Mouse (Mus musculus) B cell, adult 2 months (primary cell): ENCODE measurements around the gene Hoxa11.

Experiments
- DNase-seq, 2 experiments: peaks; one replicate each; pipeline ENCODE4 v3.0.0; 2022

The Hoxa11 gene

GRCm38 (mm10) chr6:52220003-52220864, 25.4 kb downstream of the Hoxa11 start:
- DNase-seq = peak; percentile 26 to 48

GRCm38 (mm10) chr6:52219234-52219942, 26.2 kb downstream of the Hoxa11 start:
- DNase-seq = peak; percentile 5 to 12

- peak in 1 of 2 experiments; percentile 4 for DNase-seq
These were observed 26.9 kb downstream of the Hoxa11 start for GRCm38 (mm10) chr6:52218643-52219215.

GRCm38 (mm10) chr6:52217895-52218642, 27.5 kb downstream of the Hoxa11 start:
- DNase-seq = peak; percentile 24 to 48

GRCm38 (mm10) chr6:52217459-52217768, 28.2 kb downstream of the Hoxa11 start:
- peak; percentile 66 to 73 for DNase-seq

- peak; percentile 48 for DNase-seq
These were observed 28.7 kb downstream of the Hoxa11 start for GRCm38 (mm10) chr6:52216691-52217458.

- DNase-seq = peak in 1 of 2 experiments; percentile 27
These were observed 29.7 kb downstream of the Hoxa11 start for GRCm38 (mm10) chr6:52215771-52216535.

- DNase-seq = peak in 1 of 2 experiments; percentile 24
These were observed 30.5 kb downstream of the Hoxa11 start for GRCm38 (mm10) chr6:52215070-52215469.

GRCm38 (mm10) chr6:52214271-52214670, 31.3 kb downstream of the Hoxa11 start:
- no peak for DNase-seq

GRCm38 (mm10) chr6:52213119-52213986, 32.3 kb downstream of the Hoxa11 start, which contains the start of the genes Hoxa3 and Gm28308:
Gene Hoxa3 (minus strand): TSS chr6:52213336.
Gene Gm28308 (minus strand): TSS chr6:52213339.
- DNase-seq = peak in 1 of 2 experiments; percentile 46

GRCm38 (mm10) chr6:52212556-52213118, 33.0 kb downstream of the Hoxa11 start:
- DNase-seq = no peak

GRCm38 (mm10) chr6:52211961-52212360, 33.6 kb downstream of the Hoxa11 start:
- DNase-seq = no peak

- peak; percentile 82 to 84 for DNase-seq
These were observed 34.3 kb downstream of the Hoxa11 start for GRCm38 (mm10) chr6:52211170-52211935.

GRCm38 (mm10) chr6:52209685-52210046, 35.9 kb downstream of the Hoxa11 start:
- DNase-seq = no peak

- DNase-seq = no peak
These were observed 36.5 kb downstream of the Hoxa11 start for GRCm38 (mm10) chr6:52208868-52209684.

- peak in 1 of 2 experiments; percentile 31 for DNase-seq
These were observed 37.3 kb downstream of the Hoxa11 start, which contains the start of gene Hoxa6 for GRCm38 (mm10) chr6:52208072-52208867. Gene Hoxa6 (minus strand): TSS chr6:52208722.

- DNase-seq = no peak
These were observed 38.0 kb downstream of the Hoxa11 start for GRCm38 (mm10) chr6:52207684-52207976.
